Mouse (Mus musculus) liver, adult 2 months (tissue): ENCODE data around the gene Zfp446. TPM values are rescaled to one million over a fixed set of nuclear protein-coding genes. Genes with fewer than 3 reads are reported as not detected.
A peak's percentile ranks its signal among the peaks of the same experiment; 100 is the strongest.

Experiments used
- DNase-seq: peaks from one replicate; pipeline ENCODE4 v3.0.0-alpha.2; 2011; ENCODE audit warnings: low read depth, low spot score; ENCODE audit errors: extremely low read depth
- H3K27ac ChIP-seq: fragments of 200-500 bp; replicated peaks from 2 replicates; pipeline ENCODE4 v1.5.1; 2012; ENCODE audit warnings: low read depth, mild to moderate bottlenecking, control low read depth, inconsistent platforms, low read length; ENCODE audit not compliant: insufficient read depth
- H3K27me3 ChIP-seq: fragments of 200-500 bp; 2 replicates; pipeline ENCODE4 v1.6.1; 2012; ENCODE audit warnings: mild to moderate bottlenecking, moderate library complexity, low read length, inconsistent platforms; ENCODE audit not compliant: control insufficient read depth, insufficient read depth
- H3K36me3 ChIP-seq: fragments of 200-500 bp; 2 replicates; pipeline ENCODE4 v1.6.1; 2012; ENCODE audit warnings: low read length, inconsistent platforms; ENCODE audit not compliant: control insufficient read depth, insufficient read depth
- H3K4me1 ChIP-seq: fragments of 200-500 bp; 2 replicates; pipeline ENCODE4 v1.6.1; 2011; ENCODE audit warnings: low read length; ENCODE audit not compliant: control insufficient read depth, insufficient read depth
- H3K4me3 ChIP-seq: fragments of 200-500 bp; 2 replicates; pipeline ENCODE4 v1.5.1; 2011; ENCODE audit warnings: low read depth, mild to moderate bottlenecking, control low read depth, low read length, moderate library complexity; ENCODE audit not compliant: insufficient read depth
- H3K79me2 ChIP-seq: fragments of 200-500 bp; 2 replicates; pipeline ENCODE4 v1.6.1; 2012; ENCODE audit warnings: inconsistent platforms, mild to moderate bottlenecking, low read length, moderate library complexity; ENCODE audit not compliant: control insufficient read depth, insufficient read depth
- H3K9ac ChIP-seq: fragments of 200-500 bp; 2 replicates; pipeline ENCODE4 v1.6.1; 2012; ENCODE audit warnings: low read depth, mild to moderate bottlenecking, control low read depth, inconsistent platforms, low read length
- CTCF ChIP-seq: fragments of 200-500 bp; IDR thresholded peaks from 2 replicates; pipeline ENCODE4 v1.5.1; 2011; ENCODE audit warnings: low read depth, low read length, control low read depth
- POLR2A ChIP-seq: fragments of 200-500 bp; IDR thresholded peaks from 2 replicates; pipeline ENCODE4 v1.6.1; 2011; ENCODE audit warnings: low read length, control low read depth; ENCODE audit not compliant: insufficient read depth; ENCODE audit errors: extremely low read depth
- WGBS: fragments of 180-500 bp; shearing (Covaris S2); methylation state at CpG from one replicate; pipeline ENCODE4 v1.1.7; 2018; 5-methylcytosine and 5-hydroxymethylcytosine counted together
- polyA plus RNA-seq: library from polyadenylated mRNA; depleted of rRNA; stranded (reverse); fragments of >200 nt; gene quantifications from 2 replicates; pipeline ENCODE4 v1.2.3, GENCODE M21; 2012
- total RNA-seq: library from RNA; depleted of rRNA; stranded (reverse); fragments of >200 nt; gene quantifications from 2 replicates; pipeline ENCODE4 v1.2.3, GENCODE M21; 2014

Zfp446 gene
- total and polyA plus RNA-seq, 2 experiments = 1.3 to 3.6 TPM

- WGBS = 71% methylated on average over 6 of the region's 6 CpGs
- no peaks in the 10 kb centered on the region for H3K27me3 ChIP-seq
- no peak for DNase-seq
- H3K4me3 ChIP-seq = no peak overlapping the region
- H3K27ac ChIP-seq = 0 out of 2 replicates have a peak overlapping the region, but pooled peaks have one; percentile 1
- H3K9ac ChIP-seq = no peak overlapping the region
- no peaks in the 10 kb centered on the region for H3K79me2 ChIP-seq
- TF ChIP-seq CTCF (no peak), POLR2A (no peak)
- H3K4me1 ChIP-seq = peaks cover 11% of the 10 kb centered on the region; the same call in 1 of the 2 replicates
- no peaks in the 10 kb centered on the region for H3K36me3 ChIP-seq
Observed at GRCm38 (mm10) chr7:12979776-12980175, 2.1 kb downstream of the Zfp446 start.

GRCm38 (mm10) chr7:12980291-12980690 lies 2.6 kb downstream of the Zfp446 start:
- 89% methylated on average over 7 of the region's 7 CpGs for WGBS
- H3K4me3 ChIP-seq = no peak overlapping the region
- no peak overlapping the region for H3K27ac ChIP-seq
- H3K27me3 ChIP-seq = no peaks in the 10 kb centered on the region
- peaks cover 2% of the 10 kb centered on the region; the same call in 1 of the 2 replicates for H3K36me3 ChIP-seq
- DNase-seq = no peak
- no peak overlapping the region for H3K9ac ChIP-seq
- H3K4me1 ChIP-seq = peaks cover 13% of the 10 kb centered on the region; the same call in 1 of the 2 replicates
- TF ChIP-seq POLR2A = no peak
- TF ChIP-seq CTCF = no peak
- no peaks in the 10 kb centered on the region for H3K79me2 ChIP-seq

GRCm38 (mm10) chr7:12985724-12986123 lies 8.1 kb downstream of the Zfp446 start:
- Histone ChIP-seq H3K9ac (no peak overlapping the region), H3K27me3 (no peaks in the 10 kb centered on the region), H3K36me3 (peaks cover 41% of the 10 kb centered on the region), H3K4me3 (no peak overlapping the region), H3K27ac (peak overlapping the region; percentile 43; the same call in 1 of the 2 replicates), H3K4me1 (peaks cover 11% of the 10 kb centered on the region), H3K79me2 (no peaks in the 10 kb centered on the region)
- 89% methylated on average over 1 of the region's 1 CpGs for WGBS
- TF ChIP-seq CTCF (no peak), POLR2A (no peak)
- DNase-seq = no peak

GRCm38 (mm10) chr7:12986906-12987305 lies 9.3 kb downstream of the Zfp446 start:
- 89% methylated on average over 8 of the region's 8 CpGs for WGBS
- peaks cover 15% of the 10 kb centered on the region for H3K4me1 ChIP-seq
- 0 out of 2 replicates have a peak, but pooled peaks cover 4% of the 10 kb centered on the region for H3K79me2 ChIP-seq
- no peak overlapping the region for H3K9ac ChIP-seq
- DNase-seq = no peak
- no peaks in the 10 kb centered on the region for H3K27me3 ChIP-seq
- no peak overlapping the region for H3K27ac ChIP-seq
- TF ChIP-seq POLR2A (no peak), CTCF (no peak)
- peaks cover 51% of the 10 kb centered on the region for H3K36me3 ChIP-seq
- no peak overlapping the region for H3K4me3 ChIP-seq

- Histone ChIP-seq H3K27me3 (no peaks in the 10 kb centered on the region), H3K36me3 (peaks cover 58% of the 10 kb centered on the region), H3K4me3 (no peak overlapping the region), H3K9ac (no peak overlapping the region), H3K27ac (no peak overlapping the region), H3K4me1 (peaks cover 14% of the 10 kb centered on the region), H3K79me2 (0 out of 2 replicates have a peak, but pooled peaks cover 4% of the 10 kb centered on the region)
- TF ChIP-seq POLR2A (no peak), CTCF (no peak)
- DNase-seq = no peak
- WGBS = 83% methylated on average over 8 of the region's 8 CpGs
Observed at GRCm38 (mm10) chr7:12987409-12988189, 10.0 kb downstream of the Zfp446 start.

- H3K9ac ChIP-seq = no peak overlapping the region
- H3K79me2 ChIP-seq = peaks cover 4% of the 10 kb centered on the region; the same call in 1 of the 2 replicates
- TF ChIP-seq CTCF (no peak), POLR2A (no peak)
- H3K4me3 ChIP-seq = no peak overlapping the region
- 15% methylated on average over 3 of the region's 3 CpGs for WGBS
- H3K4me1 ChIP-seq = peaks cover 19% of the 10 kb centered on the region
- peak overlapping the region; percentile 56; the same call in 1 of the 2 replicates for H3K27ac ChIP-seq
- no peak for DNase-seq
- H3K27me3 ChIP-seq = no peaks in the 10 kb centered on the region
- peaks cover 63% of the 10 kb centered on the region for H3K36me3 ChIP-seq
Observed at GRCm38 (mm10) chr7:12992222-12992621, 14.6 kb downstream of the Zfp446 start.
